ENCODE assay signal across 25 mouse cellular contexts in the genomic region with DNA sequence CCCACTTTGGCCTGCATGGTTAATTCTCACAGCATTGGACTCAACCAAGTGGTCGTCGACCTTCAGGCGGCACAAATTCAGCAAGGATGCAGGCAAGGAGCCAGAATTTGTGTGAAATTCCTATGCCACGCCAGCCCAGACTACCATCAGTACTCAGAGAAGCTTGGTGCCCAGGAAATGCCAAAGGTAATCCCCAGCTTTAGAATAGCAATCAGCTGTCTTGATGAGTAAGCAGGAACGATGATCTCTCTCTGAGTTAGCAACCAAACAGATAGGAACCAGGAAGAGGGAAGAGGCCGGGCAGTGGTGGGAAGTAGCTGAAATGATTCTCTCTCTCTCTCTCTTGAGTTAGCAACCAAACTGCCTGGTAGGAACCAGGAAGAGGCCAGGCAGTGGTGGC. TPM values are rescaled to one million over a fixed set of nuclear protein-coding genes. Genes with fewer than 3 reads are reported as not detected.
DNase-seq lines count a peak whose midpoint lies in the region; ATAC-seq and TF ChIP-seq lines count a peak whose summit lies in the region.
"Had no signal": no experiment of that assay in that cellular context is flagged by ENCODE, and none has a peak within 500 bp of the region (broad histone marks: within the 10 kb centered on the region; RNA-seq: fewer than 3 reads in every experiment).

No protein-coding gene starts in this region.

- no peak overlapping the region for H3K4me3 ChIP-seq in kidney, adult 2 months (ENCODE audit: insufficient read depth, low read depth, low read length)
- no peak overlapping the region for H3K4me3 ChIP-seq in small intestine, adult 2 months (ENCODE audit: low read depth, low read length)
- H3K4me3 ChIP-seq: hindbrain, embryonic 13.5 days; midbrain, embryonic 10.5 days; midbrain, embryonic 15.5 days; neural tube, embryonic 15.5 days had no signal

- H3K4me1 ChIP-seq in kidney, adult 2 months (ENCODE audit: control insufficient read depth, insufficient read depth, low read length) = no peaks in the 10 kb centered on the region
- H3K4me1 ChIP-seq in small intestine, adult 2 months (ENCODE audit: control insufficient read depth, insufficient read depth, insufficient read length, low read length) = peaks cover 25% of the 10 kb centered on the region; the same call in 1 of the 2 replicates
- H3K4me1 ChIP-seq: hindbrain, embryonic 13.5 days; midbrain, embryonic 10.5 days; midbrain, embryonic 15.5 days; neural tube, embryonic 15.5 days had no signal

- 58% methylated on average over 6 of the region's 6 CpGs for WGBS in kidney, adult 2 months
- 41% methylated on average over 6 of the region's 6 CpGs for WGBS in small intestine, adult 2 months

- no peak for DNase-seq in frontal cortex, adult 2 months (ENCODE audit: extremely low spot score in 1 of 2, low spot score in 1 of 2)
- DNase-seq in kidney, adult 2 months = peak; percentile 26
- DNase-seq in kidney, postnatal 25 days = no peak
- peak; percentile 59 for DNase-seq in Muller cell, postnatal 12 days (ENCODE audit: inconsistent ontology term)
- DNase-seq in ovary, postnatal 14 days (ENCODE audit: low spot score) = no peak
- DNase-seq: adrenal gland, postnatal 25 days; cerebellum, adult 9-10 months; cerebellum, postnatal 36 days; heart, postnatal 4 days; kidney, adult 11 months; layer of hippocampus, postnatal 36 days; liver; lung, adult 2 months; lung, postnatal 14 days; spleen, adult 18-20 months; thymus, postnatal 14 days had no signal

- H3K27ac ChIP-seq in kidney, adult 2 months (ENCODE audit: insufficient read depth, low read depth, low read length) = no peak overlapping the region
- H3K27ac ChIP-seq in small intestine, adult 2 months (ENCODE audit: insufficient read depth, low read depth, low read length) = peak overlapping the region; percentile 95
- H3K27ac ChIP-seq: hindbrain, embryonic 13.5 days; kidney, postnatal 0 days; liver, embryonic 14.5 days; midbrain, embryonic 10.5 days; midbrain, embryonic 15.5 days; neural tube, embryonic 15.5 days had no signal

- H3K27me3 ChIP-seq in kidney, adult 2 months (replicated peaks; ENCODE audit: control insufficient read depth, insufficient read depth, low read length) = no peaks in the 10 kb centered on the region
- H3K27me3 ChIP-seq in small intestine, adult 2 months (ENCODE audit: control insufficient read depth, insufficient read depth, low read length) = no peaks in the 10 kb centered on the region
- H3K27me3 ChIP-seq: hindbrain, embryonic 13.5 days; midbrain, embryonic 15.5 days; neural tube, embryonic 15.5 days had no signal

- peak; percentile 93 for ATAC-seq in frontal cortex, adult (ENCODE audit: low TSS enrichment)
- ATAC-seq: forebrain, embryonic 14.5 days; midbrain, embryonic 15.5 days had no signal

- no peak for TF ChIP-seq POLR2A in kidney, adult 2 months (IDR thresholded peaks at IDR 0.05; ENCODE audit: low read depth, low read length)
- TF ChIP-seq POLR2A in small intestine, adult 2 months (IDR thresholded peaks at IDR 0.05; ENCODE audit: low read depth, low read length) = no peak

- TF ChIP-seq CTCF in kidney, adult 2 months (conservative IDR thresholded peaks at IDR 0.05; ENCODE audit: insufficient read depth, insufficient read length, low read depth, low read length) = no peak
- TF ChIP-seq CTCF in small intestine, adult 2 months (IDR thresholded peaks at IDR 0.05; ENCODE audit: extremely low read depth, insufficient read length, insufficient replicate concordance, low read depth, low read length) = no peak

- H3K36me3 ChIP-seq in kidney, adult 2 months (ENCODE audit: control insufficient read depth, insufficient read depth, low read length) = no peaks in the 10 kb centered on the region
- H3K36me3 ChIP-seq in small intestine, adult 2 months (ENCODE audit: control insufficient read depth, insufficient read depth, low read length) = peaks cover 3% of the 10 kb centered on the region; the same call in 1 of the 2 replicates
- H3K36me3 ChIP-seq: midbrain, embryonic 15.5 days; neural tube, embryonic 15.5 days had no signal

RNA-seq across cellular contexts. Expression of a gene that starts 16.1 kb away (rescaled TPM):
- 55.3 and 56.0 TPM in 2 replicates for polyA plus RNA-seq in frontal cortex, adult 2 months (2012; rRNA removed)
- 70.5 and 80.1 TPM in 2 replicates for polyA plus RNA-seq in kidney, adult 2 months (2012; rRNA removed)
- polyA plus RNA-seq in small intestine, adult 2 months (2012; rRNA removed) = 60.7 and 101 TPM in 2 replicates

RNA-seq across cellular contexts. Expression of a gene that starts 55.4 kb away (rescaled TPM):
- polyA plus RNA-seq in frontal cortex, adult 2 months (2012; rRNA removed) = 26.9 and 30.2 TPM in 2 replicates
- polyA plus RNA-seq in kidney, adult 2 months (2012; rRNA removed) = 9.1 and 21.0 TPM in 2 replicates
- 1.3 and 4.4 TPM in 2 replicates for polyA plus RNA-seq in small intestine, adult 2 months (2012; rRNA removed)

Comparison
In these comparisons a context has a peak if more than half of its experiments do, and no peak if none do; other contexts are left out.
1. DNase-seq: peak in kidney, adult 2 months (single experiment) and Muller cell, postnatal 12 days (single experiment); none in frontal cortex, adult 2 months (0 of 2), kidney, postnatal 25 days (0 of 2) and ovary, postnatal 14 days (single experiment).